8 mouse cellular contexts compared by ENCODE assay signal in genomic region chr4:47352803-47353388, GRCm38 (mm10). TPM values are rescaled to one million over a fixed set of nuclear protein-coding genes. Genes with fewer than 3 reads are reported as not detected.
DNase-seq lines count a peak whose midpoint lies in the region; ATAC-seq lines count a peak whose summit lies in the region.

TSS of gene Tgfbr1 (plus strand) at chr4:47353222.

- peak within 1 kb of the TSS; percentile 87 for H3K27ac ChIP-seq in hindbrain, embryonic 16.5 days (ENCODE audit: low read depth, low read length)
- peak within 1 kb of the TSS; percentile 79 for H3K27ac ChIP-seq in macrophage

- H3K9me3 ChIP-seq in hindbrain, embryonic 16.5 days (ENCODE audit: control insufficient read depth, low read length) = no peaks in the 10 kb centered on the region

- peak; percentile 99 for ATAC-seq in hindbrain, embryonic 16.5 days

- peaks cover 9% of the 10 kb centered on the region for H3K4me1 ChIP-seq in hindbrain, embryonic 16.5 days (ENCODE audit: control insufficient read depth, insufficient read depth, low read depth, low read length)

- 0% methylated on average over 34 of the region's 65 CpGs for WGBS in hindbrain, embryonic 16.5 days
- WGBS in macrophage (ENCODE audit: missing documents) = 1% methylated on average over 42 of the region's 65 CpGs

- no peaks in the 10 kb centered on the region for H3K36me3 ChIP-seq in hindbrain, embryonic 16.5 days (ENCODE audit: control insufficient read depth, insufficient read depth, low read length)
- H3K36me3 ChIP-seq in macrophage (ENCODE audit: inconsistent target) = no peaks in the 10 kb centered on the region

- peak within 1 kb of the TSS; percentile 94 for H3K4me2 ChIP-seq in hindbrain, embryonic 16.5 days (ENCODE audit: low read length)

- H3K4me3 ChIP-seq in hindbrain, embryonic 16.5 days (ENCODE audit: low read length) = peak within 1 kb of the TSS; percentile 85
- H3K4me3 ChIP-seq in macrophage (ENCODE audit: inconsistent target) = peak within 1 kb of the TSS; percentile 87

- peak within 1 kb of the TSS; percentile 92 for H3K9ac ChIP-seq in hindbrain, embryonic 16.5 days (ENCODE audit: low read depth, low read length)

- no peaks in the 10 kb centered on the region for H3K27me3 ChIP-seq in hindbrain, embryonic 16.5 days (replicated peaks; ENCODE audit: control insufficient read depth, insufficient read depth, low read length)

- H3K79me2 ChIP-seq in macrophage (ENCODE audit: inconsistent target) = peaks cover 42% of the 10 kb centered on the region

- peak; percentile 82 for DNase-seq in WW6 (ENCODE audit: low read depth, low spot score)
- peak; percentile 91 to 96 for DNase-seq in cerebellum, postnatal 4 days (ENCODE audit: low spot score in 2 of 2)
- DNase-seq in gastrocnemius, adult 18-20 months (ENCODE audit: low spot score) = peak; percentile 98
- DNase-seq in left cerebral cortex, adult 18-20 months (ENCODE audit: low spot score in 2 of 2) = peak; percentile 85 to 93
- peak; percentile 96 for DNase-seq in right cerebral cortex, adult 18-20 months
- DNase-seq in urinary bladder, postnatal 10 days (ENCODE audit: low spot score) = peak; percentile 97

RNA-seq across cellular contexts. Expression of gene Tgfbr1, which starts in this region (rescaled TPM):
- 10 to 100 TPM; 21.5 to 24.3 TPM for total RNA-seq in gastrocnemius, adult 18-20 months (2021)
- 17.7 and 27.1 TPM in 2 replicates for polyA plus RNA-seq in hindbrain, embryonic 16.5 days (2015; fragmentation: Nextera tagmentation; extraction: Ambion mirVana)
- 10 to 100 TPM; 17.5 to 18.1 TPM for total RNA-seq in left cerebral cortex, adult 18-20 months (2021)
- total RNA-seq in macrophage (2018; cell fraction: chromatin; rRNA removed) = 100 to 1,000 TPM in 5 of 26 experiments, 10 to 100 TPM in 21; 20.5 to 186 (median 43.9) TPM
- 100 to 1,000 TPM in 1 of 26 experiments, 10 to 100 TPM in 25; 23.9 to 110 (median 47.2) TPM for total RNA-seq in macrophage (2018; cell fraction: cytosol; rRNA removed)
- 100 to 1,000 TPM in 5 of 26 experiments, 10 to 100 TPM in 21; 44.0 to 183 (median 73.9) TPM for total RNA-seq in macrophage (2018; cell fraction: nucleus; rRNA removed)
- 31.9 to 48.4 TPM (median 37.0 TPM) in 3 replicates for polyA plus RNA-seq in macrophage (2018)

Comparison
In these comparisons a context has a peak if more than half of its experiments do, and no peak if none do; other contexts are left out.
1. Peak in every context shown above with its lines: DNase-seq, ATAC-seq, H3K4me3 ChIP-seq and H3K27ac ChIP-seq.